Mouse (Mus musculus) embryonic facial prominence, embryonic 13.5 days (tissue): ENCODE data around the gene Pom121. TPM values are rescaled to one million over a fixed set of nuclear protein-coding genes. Genes with fewer than 3 reads are reported as not detected.

ENCODE experiments used
- ATAC-seq: fragments of 200-750 bp; cut with Nextera tagmentation; 2 replicates; pipeline ENCODE4 v1.8.0; 2017; ENCODE audit warnings: low read depth; ENCODE audit not compliant: insufficient number of reproducible peaks, insufficient read depth, low FRiP score, low TSS enrichment
- H3K27ac ChIP-seq: fragments of 300-500 bp; sonication (generic); 2 replicates; pipeline ENCODE4 v1.5.1; 2015; ENCODE audit warnings: moderate library complexity, mild to moderate bottlenecking, inconsistent platforms
- H3K27me3 ChIP-seq: fragments of 300-500 bp; sonication (generic); 2 replicates; pipeline ENCODE4 v1.6.1; 2015; ENCODE audit warnings: mild to moderate bottlenecking, inconsistent platforms
- H3K36me3 ChIP-seq: fragments of 300-500 bp; sonication (generic); 2 replicates; pipeline ENCODE4 v1.6.1; 2015; ENCODE audit warnings: mild to moderate bottlenecking, inconsistent platforms
- H3K4me1 ChIP-seq: fragments of 300-500 bp; sonication (generic); 2 replicates; pipeline ENCODE4 v1.6.1; 2015; ENCODE audit warnings: inconsistent platforms
- H3K4me2 ChIP-seq: fragments of 300-500 bp; sonication (generic); 2 replicates; pipeline ENCODE4 v1.6.1; 2015; ENCODE audit warnings: moderate library complexity, mild to moderate bottlenecking, inconsistent platforms
- H3K4me3 ChIP-seq: fragments of 300-500 bp; sonication (generic); 2 replicates; pipeline ENCODE4 v1.5.1; 2015; ENCODE audit warnings: mild to moderate bottlenecking, inconsistent platforms
- H3K9ac ChIP-seq: fragments of 300-500 bp; sonication (generic); 2 replicates; pipeline ENCODE4 v1.6.1; 2015; ENCODE audit warnings: mild to moderate bottlenecking, inconsistent platforms
- H3K9me3 ChIP-seq: fragments of 300-500 bp; sonication (generic); 2 replicates; pipeline ENCODE4 v1.6.1; 2016; ENCODE audit warnings: inconsistent platforms
- WGBS: fragments of 180-500 bp; shearing (Covaris S2); methylation state at CpG from one replicate; pipeline ENCODE4 v1.1.7; 2015; ENCODE audit warnings: mixed read lengths; 5-methylcytosine and 5-hydroxymethylcytosine counted together
- microRNA-seq: library from miRNA; unstranded; fragments of <30 nt; microRNA quantifications from one replicate; pipeline ENCODE4, GENCODE M21; 2016
- polyA plus RNA-seq: library from polyadenylated mRNA; unstranded; fragments of >200 nt; fragmentation: Nextera tagmentation; extraction: Ambion mirVana; gene quantifications from 2 replicates; pipeline ENCODE4 v1.2.1, GENCODE M21; 2015

Gene Pom121
- polyA plus RNA-seq, 1 experiment from 2014 or later, result 17.0 TPM

- no peaks in the 10 kb centered on the region for H3K36me3 ChIP-seq
- WGBS, result 74% methylated on average over 7 of the region's 7 CpGs
- H3K4me3 ChIP-seq, result no peak overlapping the region
- H3K4me1 ChIP-seq, result no peaks in the 10 kb centered on the region
- H3K27me3 ChIP-seq, result no peaks in the 10 kb centered on the region
- H3K27ac ChIP-seq, result no peak overlapping the region
- H3K4me2 ChIP-seq, result no peak overlapping the region
- H3K9me3 ChIP-seq, result peaks cover 13% of the 10 kb centered on the region
- H3K9ac ChIP-seq, result no peak overlapping the region
- ATAC-seq, result no peak
Measured at GRCm38 (mm10) chr5:135345989-135346388, 48.4 kb downstream of the Pom121 start.

DNA sequence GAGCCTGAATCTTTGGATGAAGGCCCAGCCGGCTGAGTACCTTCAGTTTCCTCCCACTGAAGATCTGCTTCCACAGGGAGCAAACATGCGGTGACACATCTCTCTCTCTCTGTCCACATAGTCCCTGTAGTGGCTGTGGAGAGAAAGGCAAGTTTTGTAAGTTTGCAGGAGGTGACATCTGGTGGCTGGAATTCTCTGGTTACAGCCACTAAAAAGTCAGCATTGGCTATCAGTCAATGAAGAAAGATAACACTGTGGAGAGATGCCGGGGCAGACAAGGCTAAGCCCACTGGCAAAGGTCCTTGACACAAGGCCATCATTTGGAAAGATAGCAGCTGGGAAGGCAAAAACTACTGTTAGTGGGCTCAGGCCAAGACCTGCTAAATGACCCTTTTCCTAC is 56.8 kb downstream of the Pom121 start:
- no peaks in the 10 kb centered on the region for H3K27me3 ChIP-seq
- H3K4me2 ChIP-seq, result no peak overlapping the region
- ATAC-seq, result no peak
- H3K9ac ChIP-seq, result no peak overlapping the region
- H3K36me3 ChIP-seq, result no peaks in the 10 kb centered on the region
- H3K4me3 ChIP-seq, result no peak overlapping the region
- no peaks in the 10 kb centered on the region for H3K4me1 ChIP-seq
- 55% methylated on average over 3 of the region's 3 CpGs for WGBS
- H3K9me3 ChIP-seq, result no peaks in the 10 kb centered on the region
- no peak overlapping the region for H3K27ac ChIP-seq

DNA sequence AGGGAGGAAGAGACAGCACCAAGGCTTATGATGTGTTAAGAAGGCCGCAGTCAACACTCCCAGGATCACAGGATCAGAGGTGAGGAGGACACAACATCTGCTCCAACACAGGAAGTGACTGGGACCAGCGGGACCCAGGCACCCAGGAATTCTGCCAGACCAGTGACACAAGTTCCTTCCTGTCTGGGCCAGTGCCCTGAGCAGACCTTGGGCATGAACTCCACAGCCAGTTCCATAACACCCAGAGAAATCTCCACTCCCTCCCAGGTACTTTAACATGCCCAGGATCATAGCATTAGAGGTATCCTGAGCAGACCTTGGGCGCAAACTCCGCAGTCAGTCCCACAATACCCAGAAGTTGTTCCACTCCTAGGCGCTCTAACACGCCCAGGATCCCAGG is 63.2 kb downstream of the Pom121 start:
- 85% methylated on average over 6 of the region's 6 CpGs for WGBS
- Histone ChIP-seq H3K4me1 (no peaks in the 10 kb centered on the region), H3K36me3 (no peaks in the 10 kb centered on the region), H3K9ac (no peak overlapping the region), H3K4me2 (no peak overlapping the region), H3K4me3 (no peak overlapping the region), H3K27ac (no peak overlapping the region), H3K9me3 (no peaks in the 10 kb centered on the region), H3K27me3 (no peaks in the 10 kb centered on the region)
- no peak for ATAC-seq

GRCm38 (mm10) chr5:135330201-135330600 is 64.1 kb downstream of the Pom121 start:
- no peaks in the 10 kb centered on the region for H3K4me1 ChIP-seq
- H3K4me3 ChIP-seq, result no peak overlapping the region
- ATAC-seq, result no peak
- no peak overlapping the region for H3K9ac ChIP-seq
- H3K27me3 ChIP-seq, result no peaks in the 10 kb centered on the region
- no peaks in the 10 kb centered on the region for H3K36me3 ChIP-seq
- H3K9me3 ChIP-seq, result no peaks in the 10 kb centered on the region
- H3K4me2 ChIP-seq, result no peak overlapping the region
- H3K27ac ChIP-seq, result no peak overlapping the region
- WGBS, result 85% methylated on average over 5 of the region's 5 CpGs

- ATAC-seq, result no peak
- no peak overlapping the region for H3K9ac ChIP-seq
Measured at GRCm38 (mm10) chr5:135329471-135329870, 64.9 kb downstream of the Pom121 start.

More at GRCm38 (mm10) chr5:135329471-135329870, 64.9 kb downstream of the Pom121 start:
- no peak overlapping the region for H3K27ac ChIP-seq
- no peak overlapping the region for H3K4me2 ChIP-seq
- 69% methylated on average over 4 of the region's 4 CpGs for WGBS
- no peaks in the 10 kb centered on the region for H3K4me1 ChIP-seq
- H3K36me3 ChIP-seq, result no peaks in the 10 kb centered on the region
- H3K9me3 ChIP-seq, result no peaks in the 10 kb centered on the region
- no peak overlapping the region for H3K4me3 ChIP-seq
- H3K27me3 ChIP-seq, result no peaks in the 10 kb centered on the region

Small RNAs within 50 kb of the gene (microRNA-seq; reads per million reads assigned to microRNA genes)
- gene Mir7033, result 1.5 reads per million

Other genes with a start within 250 kb of the Pom121 start
- gene Tbl2, start 244.9 kb downstream of the Pom121 start, polyA plus RNA-seq, result 25.6 and 25.7 TPM in 2 replicates
- 48.3 and 52.1 TPM in 2 replicates for gene Bcl7b, start 226.3 kb downstream of the Pom121 start, polyA plus RNA-seq
- 54.7 and 55.7 TPM in 2 replicates for gene Baz1b, start 207.3 kb downstream of the Pom121 start, polyA plus RNA-seq
- gene Fzd9, start 143.3 kb downstream of the Pom121 start, polyA plus RNA-seq, result 11.9 and 18.1 TPM in 2 replicates
- not detected in 2 replicates for gene Fkbp6, start 44.5 kb downstream of the Pom121 start, polyA plus RNA-seq
- 0.14 TPM in 1 of 2 replicates, not detected in the other for gene Trim50, start 41.3 kb downstream of the Pom121 start, polyA plus RNA-seq
- 38.8 and 44.3 TPM in 2 replicates for gene Nsun5, start 24.6 kb downstream of the Pom121 start, polyA plus RNA-seq
- 34.6 and 37.9 TPM in 2 replicates for gene Hip1, start 150.6 kb upstream of the Pom121 start, polyA plus RNA-seq
- not detected in 2 replicates for gene Ccl26, start 169.0 kb upstream of the Pom121 start, polyA plus RNA-seq
- 1.6 and 1.7 TPM in 2 replicates for gene Ccl24, start 178.5 kb upstream of the Pom121 start, polyA plus RNA-seq
- gene Rhbdd2, start 238.1 kb upstream of the Pom121 start, polyA plus RNA-seq, result 39.5 and 46.9 TPM in 2 replicates